Mouse (Mus musculus) heart, postnatal 0 days (tissue): ENCODE data around the gene Pomgnt1. TPM values are rescaled to one million over a fixed set of nuclear protein-coding genes. Genes with fewer than 3 reads are reported as not detected.

Experiments used
- ATAC-seq: fragments of 200-750 bp; cut with Nextera tagmentation; 2 replicates; pipeline ENCODE4 v1.8.0; 2017; ENCODE audit warnings: low read depth, moderate number of reproducible peaks, moderate library complexity; ENCODE audit not compliant: insufficient read depth
- DNase-seq: peaks from one replicate; pipeline ENCODE4 v3.0.0-alpha.2; 2016; ENCODE audit warnings: low spot score
- H3K27ac ChIP-seq: fragments of 300-500 bp; sonication (generic); 2 replicates; pipeline ENCODE4 v1.5.1; 2014; ENCODE audit warnings: low read depth, mild to moderate bottlenecking
- H3K27me3 ChIP-seq: fragments of 300-500 bp; sonication (generic); 2 replicates; pipeline ENCODE4 v1.6.1; 2014; ENCODE audit warnings: low read length, mixed read lengths; ENCODE audit not compliant: control insufficient read depth, insufficient read depth
- H3K36me3 ChIP-seq: fragments of 300-500 bp; sonication (generic); replicated peaks from 2 replicates; pipeline ENCODE4 v1.6.1; 2014; ENCODE audit warnings: low read length, mixed read lengths; ENCODE audit not compliant: control insufficient read depth, insufficient read depth
- H3K4me1 ChIP-seq: fragments of 300-500 bp; sonication (generic); 2 replicates; pipeline ENCODE4 v1.6.1; 2014; ENCODE audit warnings: antibody characterized with exemption; ENCODE audit not compliant: control insufficient read depth, insufficient read depth
- H3K4me2 ChIP-seq: fragments of 300-500 bp; sonication (generic); 2 replicates; pipeline ENCODE4 v1.6.1; 2014; ENCODE audit warnings: low read depth, mild to moderate bottlenecking, low read length, moderate library complexity
- H3K4me3 ChIP-seq: fragments of 300-500 bp; sonication (generic); 2 replicates; pipeline ENCODE4 v1.5.1; 2014; ENCODE audit warnings: low read depth, low read length
- H3K9ac ChIP-seq: fragments of 300-500 bp; sonication (generic); replicated peaks from 2 replicates; pipeline ENCODE4 v1.6.1; 2014; ENCODE audit warnings: low read depth, low read length, mixed read lengths
- H3K9me3 ChIP-seq: fragments of 300-500 bp; sonication (generic); replicated peaks from 2 replicates; pipeline ENCODE4 v1.6.1; 2016; ENCODE audit warnings: low read length; ENCODE audit not compliant: control insufficient read depth
- CTCF ChIP-seq: IDR thresholded peaks from 2 replicates; pipeline ENCODE4 v1.5.1; 2016; ENCODE audit warnings: antibody characterized with exemption, control low read depth, low read depth
- EP300 ChIP-seq: IDR thresholded peaks from 2 replicates; pipeline ENCODE4 v1.6.1; 2016; ENCODE audit warnings: antibody characterized with exemption, low read depth
- WGBS: fragments of 180-500 bp; shearing (Covaris S2); extraction: QIAGEN DNeasy Blood & Tissue Kit; methylation state at CpG from one replicate; pipeline ENCODE4 v1.1.7; 2014; 5-methylcytosine and 5-hydroxymethylcytosine counted together
- polyA plus RNA-seq: library from polyadenylated mRNA; unstranded; fragments of >200 nt; fragmentation: Nextera tagmentation; extraction: Ambion mirVana; gene quantifications from 2 replicates; pipeline ENCODE4 v1.2.1, GENCODE M21; 2015
- total RNA-seq: library from RNA; depleted of rRNA; stranded (reverse); fragments of >200 nt; gene quantifications from 2 replicates; pipeline ENCODE4 v1.2.3, GENCODE M21; 2014; ENCODE audit warnings: low replicate concordance

The Pomgnt1 gene
- total and polyA plus RNA-seq, 2 experiments from 2014 or later = 59.6 to 91.3 TPM

DNA sequence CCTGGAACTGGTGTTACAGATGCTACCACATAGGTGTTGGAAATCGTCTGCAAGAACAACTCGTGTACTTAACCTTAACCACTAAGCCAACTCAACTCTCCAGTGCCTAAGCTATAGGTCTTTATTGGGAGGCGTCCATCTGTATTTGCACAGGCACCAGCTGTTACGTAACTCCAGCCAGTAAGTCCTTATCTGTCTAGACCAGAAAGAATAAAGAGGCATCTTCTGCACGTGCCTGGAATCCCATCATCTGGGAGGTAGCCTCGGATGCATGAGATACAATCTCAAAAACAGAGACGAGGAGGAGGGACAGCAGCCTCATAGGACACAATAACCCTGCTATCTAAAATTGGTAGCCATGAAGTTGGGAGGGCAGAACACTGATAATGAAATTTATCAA lies 22.7 kb upstream of the Pomgnt1 start:
- H3K4me1 ChIP-seq = no peaks in the 10 kb centered on the region
- TF ChIP-seq CTCF = no peak
- no peak for TF ChIP-seq EP300
- DNase-seq = no peak
- peaks cover 57% of the 10 kb centered on the region for H3K36me3 ChIP-seq
- H3K4me2 ChIP-seq = no peak overlapping the region
- no peaks in the 10 kb centered on the region for H3K9me3 ChIP-seq
- H3K9ac ChIP-seq = no peak overlapping the region
- no peak for ATAC-seq
- no peaks in the 10 kb centered on the region for H3K27me3 ChIP-seq
- H3K4me3 ChIP-seq = no peak overlapping the region
- no peak overlapping the region for H3K27ac ChIP-seq
- 76% methylated on average over 7 of the region's 7 CpGs for WGBS

DNA sequence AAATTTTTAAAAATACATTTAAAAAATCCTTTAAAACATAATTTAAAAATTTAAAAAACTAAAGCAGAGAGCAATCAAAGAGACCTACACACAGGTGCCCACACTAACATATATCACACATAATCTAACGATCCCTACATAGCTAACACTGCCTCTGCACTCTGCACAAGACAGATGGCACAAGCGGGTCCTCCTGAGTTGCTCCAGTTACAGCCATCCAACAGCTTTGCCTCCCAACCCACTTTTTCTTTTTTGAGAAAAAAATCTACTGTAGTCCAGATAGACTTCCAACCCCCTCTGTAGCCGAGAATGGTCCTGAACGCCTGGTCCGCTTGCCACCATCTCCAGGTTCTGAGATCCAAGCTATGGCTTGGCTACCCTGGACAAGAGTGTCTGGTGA lies 18.4 kb upstream of the Pomgnt1 start:
- Histone ChIP-seq H3K4me3 (no peak overlapping the region), H3K9me3 (no peaks in the 10 kb centered on the region), H3K36me3 (peaks cover 18% of the 10 kb centered on the region; the same call in 1 of the 2 replicates), H3K4me2 (no peak overlapping the region), H3K9ac (no peak overlapping the region), H3K27ac (no peak overlapping the region), H3K4me1 (no peaks in the 10 kb centered on the region), H3K27me3 (no peaks in the 10 kb centered on the region)
- WGBS = 91% methylated on average over 5 of the region's 5 CpGs
- no peak for TF ChIP-seq CTCF
- TF ChIP-seq EP300 = no peak
- DNase-seq = no peak
- no peak for ATAC-seq

DNA sequence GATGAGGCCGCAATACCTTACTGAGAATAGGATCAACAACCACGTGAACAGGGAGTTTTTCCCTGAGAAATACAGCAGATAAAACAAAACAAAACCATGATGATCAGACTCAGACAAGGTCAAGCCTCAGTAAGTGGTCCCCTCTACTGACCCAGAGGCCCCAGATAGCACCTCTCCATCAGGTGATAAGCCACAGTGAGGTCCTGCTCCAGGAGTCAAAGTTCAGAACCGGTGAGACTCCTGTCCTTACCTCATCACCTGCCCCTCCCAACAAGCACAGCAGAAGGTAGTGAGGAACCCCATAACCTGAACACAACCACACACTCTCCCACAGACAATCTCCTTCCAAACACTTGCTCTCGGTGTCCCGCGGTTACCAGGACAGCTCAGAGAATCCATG lies 12.9 kb upstream of the Pomgnt1 start:
- WGBS = 78% methylated on average over 6 of the region's 6 CpGs

DNA sequence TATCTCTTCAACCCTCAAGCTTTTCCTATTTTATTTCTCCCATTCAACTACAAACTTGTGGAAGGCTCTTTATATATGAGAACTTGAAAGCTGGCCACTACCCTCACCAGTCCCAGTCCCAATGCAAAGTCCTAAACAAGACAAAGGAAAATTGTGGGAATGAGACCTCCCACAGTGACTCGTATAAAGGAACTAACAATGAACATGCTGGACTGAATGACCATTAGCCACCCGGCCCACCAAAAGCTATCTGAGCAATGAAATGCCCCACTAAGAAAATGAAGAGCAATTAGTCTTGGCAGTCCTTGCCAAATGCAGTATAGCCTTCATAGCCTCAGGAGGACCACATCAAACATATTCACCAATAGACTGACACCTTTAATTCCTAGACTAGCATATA lies 12.2 kb upstream of the Pomgnt1 start:
- DNase-seq (no peak), ATAC-seq (no peak)
- no peaks in the 10 kb centered on the region for H3K4me1 ChIP-seq
- WGBS = 89% methylated on average over 2 of the region's 2 CpGs
- H3K4me2 ChIP-seq = no peak overlapping the region
- no peak overlapping the region for H3K27ac ChIP-seq
- H3K9me3 ChIP-seq = no peaks in the 10 kb centered on the region
- no peak overlapping the region for H3K4me3 ChIP-seq
- no peak overlapping the region for H3K9ac ChIP-seq
- TF ChIP-seq CTCF = no peak
- TF ChIP-seq EP300 = no peak
- no peaks in the 10 kb centered on the region for H3K27me3 ChIP-seq
- peaks cover 7% of the 10 kb centered on the region; the same call in 1 of the 2 replicates for H3K36me3 ChIP-seq

More for the DNA sequence above, 12.9 kb upstream of the Pomgnt1 start:
- DNase-seq (no peak), ATAC-seq (no peak)
- Histone ChIP-seq H3K36me3 (peaks cover 7% of the 10 kb centered on the region; the same call in 1 of the 2 replicates), H3K27ac (no peak overlapping the region), H3K4me2 (no peak overlapping the region), H3K27me3 (no peaks in the 10 kb centered on the region), H3K4me1 (no peaks in the 10 kb centered on the region), H3K9me3 (no peaks in the 10 kb centered on the region), H3K9ac (no peak overlapping the region), H3K4me3 (no peak overlapping the region)
- TF ChIP-seq CTCF = no peak
- no peak for TF ChIP-seq EP300

DNA sequence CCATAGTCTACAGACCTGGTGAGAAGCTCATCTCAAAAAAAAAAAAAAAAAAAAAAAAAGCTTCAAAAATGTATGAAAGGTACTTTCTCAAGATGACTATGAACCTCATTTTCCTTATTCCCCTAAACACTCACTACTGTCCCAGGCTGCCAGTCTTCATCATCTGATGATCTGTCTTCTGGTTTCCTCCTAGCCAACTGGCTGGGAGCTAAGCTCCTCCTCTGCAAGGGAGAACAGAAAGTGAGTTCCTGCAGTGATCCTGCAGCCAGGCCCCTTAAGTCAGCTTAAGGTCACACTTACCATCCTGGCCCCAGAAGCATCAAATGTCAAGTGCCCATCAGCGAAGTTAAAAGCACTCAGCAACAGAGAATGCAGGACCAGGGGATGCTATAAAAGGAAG lies 878 bp upstream of the Pomgnt1 start:
- no peaks in the 10 kb centered on the region for H3K36me3 ChIP-seq
- TF ChIP-seq EP300 = no peak
- TF ChIP-seq CTCF = no peak
- 0% methylated on average over 1 of the region's 1 CpGs for WGBS
- peak overlapping the region; percentile 52 for H3K4me3 ChIP-seq
- ATAC-seq (no peak), DNase-seq (no peak)
- peaks cover 14% of the 10 kb centered on the region; the same call in 1 of the 2 replicates for H3K4me1 ChIP-seq
- H3K27ac ChIP-seq = no peak overlapping the region
- H3K9ac ChIP-seq = no peak overlapping the region; the same call in 1 of the 2 replicates
- peak overlapping the region; percentile 68 for H3K4me2 ChIP-seq
- no peaks in the 10 kb centered on the region for H3K9me3 ChIP-seq
- no peaks in the 10 kb centered on the region for H3K27me3 ChIP-seq

DNA sequence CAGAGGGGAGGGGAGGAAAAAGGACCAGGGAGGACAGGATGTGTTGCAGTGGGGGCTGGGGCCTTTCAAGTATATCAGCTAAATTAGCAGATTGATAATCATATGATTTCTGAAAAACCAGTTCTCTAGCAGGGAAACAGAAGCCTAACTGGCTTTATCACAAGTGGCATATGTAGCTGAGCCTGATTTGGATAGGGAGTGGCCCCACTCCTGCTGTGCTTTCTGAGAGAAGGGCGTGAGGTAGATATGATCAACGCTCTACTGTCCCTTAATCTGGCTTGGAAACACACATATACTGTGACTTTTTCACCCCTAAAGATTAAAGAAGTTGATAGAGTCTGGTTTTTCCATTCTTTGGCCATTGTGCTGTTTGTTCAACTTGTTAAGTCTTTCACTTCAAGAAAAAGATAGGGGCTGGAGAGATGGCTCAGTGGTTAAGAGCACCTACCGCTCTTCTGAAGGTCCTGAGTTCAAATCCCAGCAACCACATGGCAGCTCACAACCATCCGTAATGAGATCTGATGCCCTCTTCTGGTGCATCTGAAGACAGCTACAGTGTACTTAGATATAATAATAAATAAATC lies 2.3 kb downstream of the Pomgnt1 start:
- Histone ChIP-seq H3K36me3 (no peaks in the 10 kb centered on the region), H3K9me3 (no peaks in the 10 kb centered on the region), H3K27ac (no peak overlapping the region), H3K4me3 (no peak overlapping the region), H3K9ac (no peak overlapping the region), H3K4me2 (no peak overlapping the region), H3K27me3 (no peaks in the 10 kb centered on the region), H3K4me1 (peaks cover 14% of the 10 kb centered on the region; the same call in 1 of the 2 replicates)
- TF ChIP-seq CTCF = no peak
- TF ChIP-seq EP300 = no peak
- DNase-seq = no peak
- ATAC-seq = no peak
- WGBS = 80% methylated on average over 4 of the region's 4 CpGs
